Mouse (Mus musculus) ES-Bruce4 (cell line): ENCODE measurements at regions not wholly inside any gene's neighbourhood (a gene's known extent, or its start where the extent isn't known, plus 50 kb on each side); places are given as distances from the start of the nearest gene placed in this dataset.

Source experiments
- H3K27ac ChIP-seq: 2 replicates; pipeline ENCODE4 v1.5.1; 2012; ENCODE audit warnings: low read length, inconsistent platforms; ENCODE audit not compliant: insufficient read depth
- H3K27me3 ChIP-seq: 2 replicates; pipeline ENCODE4 v1.6.1; 2012; ENCODE audit warnings: mild to moderate bottlenecking, low read length, inconsistent platforms; ENCODE audit not compliant: control insufficient read depth, poor library complexity, insufficient read depth, severe bottlenecking
- H3K36me3 ChIP-seq: 2 replicates; pipeline ENCODE4 v1.6.1; 2012; ENCODE audit warnings: inconsistent platforms, mild to moderate bottlenecking, low read length, moderate library complexity; ENCODE audit not compliant: control insufficient read depth, poor library complexity, insufficient read depth, severe bottlenecking
- H3K4me1 ChIP-seq: one replicate; pipeline ENCODE4 v1.8.1; 2011; ENCODE audit warnings: low read length; ENCODE audit not compliant: control insufficient read depth, insufficient read depth
- H3K4me3 ChIP-seq: 2 replicates; pipeline ENCODE4 v1.5.1; 2011; ENCODE audit warnings: low read depth, mild to moderate bottlenecking, low read length
- H3K9ac ChIP-seq: 2 replicates; pipeline ENCODE4 v1.6.1; 2012; ENCODE audit warnings: low read depth, mild to moderate bottlenecking, inconsistent platforms; ENCODE audit not compliant: poor library complexity, severe bottlenecking
- H3K9me3 ChIP-seq: replicated peaks from 2 replicates; pipeline ENCODE4 v1.6.1; 2012; ENCODE audit warnings: mild to moderate bottlenecking, low read length, inconsistent platforms; ENCODE audit not compliant: control insufficient read depth, poor library complexity, insufficient read depth, severe bottlenecking
- CTCF ChIP-seq: IDR thresholded peaks from one replicate; pipeline ENCODE4 v1.8.1; 2011; ENCODE audit warnings: low read depth, low read length
- EP300 ChIP-seq: IDR thresholded peaks from 2 replicates; pipeline ENCODE4 v1.6.1; 2011; ENCODE audit warnings: low read depth, low read length; ENCODE audit not compliant: insufficient read depth
- POLR2A ChIP-seq: IDR thresholded peaks from one replicate; pipeline ENCODE4 v1.8.1; 2011; ENCODE audit warnings: low read length; ENCODE audit not compliant: insufficient read depth

DNA sequence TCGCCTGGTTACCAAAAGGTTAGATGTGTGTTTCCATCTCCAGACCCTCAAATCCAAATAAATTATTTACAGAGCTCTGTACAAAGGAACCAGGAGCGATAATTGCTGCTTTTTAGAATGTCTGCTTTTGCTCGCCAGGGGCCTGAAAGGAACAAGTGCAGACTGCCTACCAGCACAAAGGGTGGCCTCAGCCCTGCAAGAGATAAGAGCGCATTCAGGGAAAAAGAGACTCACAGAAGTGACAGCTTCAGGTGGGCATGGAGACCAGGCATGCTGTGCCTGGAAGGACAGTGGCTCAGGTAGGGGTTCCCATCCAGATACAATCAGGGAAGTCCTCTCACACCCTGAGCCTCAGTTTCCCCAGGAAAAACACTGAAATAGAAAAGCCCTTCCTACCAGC is 114.0 kb upstream of the D7Ertd443e start:
- Histone ChIP-seq H3K9me3 (no peaks in the 10 kb centered on the region), H3K4me1 (no peaks in the 10 kb centered on the region)
- TF ChIP-seq EP300 (no peak), POLR2A (no peak), CTCF (no peak)

DNA sequence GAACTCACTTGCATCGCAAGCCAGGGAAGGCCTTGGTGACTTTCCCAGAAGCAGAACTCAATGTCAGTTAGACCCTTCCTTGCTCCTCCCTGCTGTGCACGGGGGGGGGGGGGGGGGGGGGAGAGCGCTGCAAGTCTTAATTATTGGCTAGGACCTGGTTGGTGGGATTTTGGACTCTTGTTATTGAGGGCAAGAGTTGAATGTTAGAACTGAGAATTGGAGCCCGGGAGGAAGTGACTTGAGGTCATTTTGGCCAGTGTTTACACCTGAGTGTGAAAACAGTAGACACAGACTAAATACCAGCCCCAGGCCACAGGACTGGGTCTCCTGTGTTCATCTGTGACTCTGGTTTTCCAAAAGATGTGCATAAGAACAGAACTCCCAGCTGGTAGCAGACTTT is 114.7 kb upstream of the D7Ertd443e start:
- Histone ChIP-seq H3K36me3 (no peaks in the 10 kb centered on the region), H3K9ac (no peak overlapping the region), H3K4me1 (no peaks in the 10 kb centered on the region), H3K27ac (no peak overlapping the region), H3K4me3 (no peak overlapping the region), H3K9me3 (no peaks in the 10 kb centered on the region), H3K27me3 (no peaks in the 10 kb centered on the region)
- no peak for TF ChIP-seq POLR2A
- no peak for TF ChIP-seq CTCF
- TF ChIP-seq EP300, result no peak

More for the DNA sequence above, 114.0 kb upstream of the D7Ertd443e start:
- Histone ChIP-seq H3K27me3 (no peaks in the 10 kb centered on the region), H3K36me3 (no peaks in the 10 kb centered on the region), H3K27ac (no peak overlapping the region), H3K9ac (no peak overlapping the region), H3K4me3 (no peak overlapping the region)

DNA sequence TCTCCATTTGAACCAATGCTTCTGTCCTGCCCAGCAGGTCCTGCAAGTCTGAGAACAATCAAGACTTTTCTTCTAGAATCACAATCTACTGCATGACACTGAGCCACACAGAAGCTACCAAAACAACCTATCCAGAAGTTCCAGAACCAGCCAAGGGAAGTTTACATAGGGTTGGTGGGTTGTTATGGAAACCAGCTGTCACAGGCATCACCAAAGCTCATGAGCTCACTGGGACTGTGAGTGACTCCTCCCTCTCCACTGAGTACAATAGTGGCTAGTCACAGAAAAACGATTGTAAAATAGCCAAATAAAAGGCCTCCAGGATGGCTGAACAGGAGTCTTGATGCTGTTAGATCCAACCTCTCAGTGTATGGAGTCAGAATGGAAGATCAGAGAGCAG is 115.6 kb upstream of the D7Ertd443e start:
- Histone ChIP-seq H3K9me3 (no peaks in the 10 kb centered on the region), H3K9ac (no peak overlapping the region), H3K36me3 (no peaks in the 10 kb centered on the region), H3K27ac (no peak overlapping the region), H3K4me1 (no peaks in the 10 kb centered on the region), H3K27me3 (no peaks in the 10 kb centered on the region), H3K4me3 (no peak overlapping the region)
- TF ChIP-seq EP300 (no peak), POLR2A (no peak)

DNA sequence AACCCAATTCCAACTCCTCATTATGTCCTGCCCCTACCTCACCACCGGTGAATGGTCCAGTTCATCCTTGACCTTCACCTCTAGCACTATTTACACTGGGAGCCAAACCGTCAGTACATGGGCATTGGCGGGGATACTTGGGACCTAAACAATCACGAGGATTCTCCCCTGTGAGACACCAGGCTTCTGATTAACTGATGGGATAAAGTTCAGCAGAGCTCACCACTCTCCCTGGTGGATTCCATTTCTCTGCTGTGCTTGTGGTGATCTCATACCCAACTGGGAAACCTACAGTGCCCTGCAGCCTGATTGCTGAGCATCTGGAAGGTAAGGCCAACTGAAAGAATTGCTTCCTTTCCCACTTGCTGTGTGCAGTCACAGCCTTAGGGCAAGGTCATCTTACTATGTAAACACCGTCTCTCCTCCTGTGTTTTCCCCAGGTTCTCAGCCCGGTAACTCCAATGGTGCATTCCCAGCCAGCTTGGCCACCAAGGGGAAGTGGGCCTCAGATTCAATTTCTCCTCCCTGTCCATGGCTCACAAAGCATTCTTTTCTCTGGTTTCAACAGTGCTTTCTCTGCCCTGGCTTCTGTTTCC is 125.0 kb upstream of the D7Ertd443e start:
- Histone ChIP-seq H3K9ac (no peak overlapping the region), H3K4me1 (no peaks in the 10 kb centered on the region), H3K36me3 (no peaks in the 10 kb centered on the region), H3K27me3 (no peaks in the 10 kb centered on the region), H3K4me3 (no peak overlapping the region), H3K9me3 (no peaks in the 10 kb centered on the region), H3K27ac (no peak overlapping the region)
- TF ChIP-seq CTCF, result no peak
- no peak for TF ChIP-seq POLR2A
- no peak for TF ChIP-seq EP300

DNA sequence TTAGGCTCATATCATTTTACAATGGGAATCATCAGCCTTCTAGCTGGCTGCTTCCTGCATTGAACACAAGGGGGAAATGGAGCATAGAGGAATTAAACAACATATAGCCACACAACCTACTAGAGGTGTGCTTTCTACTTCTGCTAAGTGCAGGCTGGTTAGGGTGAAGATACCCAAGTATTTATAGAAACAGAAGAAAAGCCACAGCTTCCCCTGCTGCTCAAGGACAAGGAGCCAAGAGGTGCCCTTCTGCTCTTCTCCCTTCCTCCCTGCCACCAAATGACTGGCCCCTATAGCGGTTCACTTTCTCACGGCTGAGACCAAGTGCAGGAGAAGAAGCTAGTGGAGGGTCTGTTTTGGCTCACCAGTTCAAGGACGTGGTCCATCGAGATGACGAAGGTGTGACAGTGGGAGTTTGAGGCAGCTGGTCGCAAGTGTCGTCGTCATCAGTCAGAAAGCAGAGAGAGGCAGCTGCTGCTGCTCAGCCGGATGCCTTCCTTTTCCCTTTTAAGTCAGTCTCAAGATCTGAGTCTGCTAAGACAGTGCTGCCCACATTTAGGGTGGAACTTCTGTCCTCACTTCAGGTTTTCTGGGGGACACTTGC is 134.0 kb upstream of the D7Ertd443e start:
- Histone ChIP-seq H3K4me3 (no peak overlapping the region), H3K4me1 (no peaks in the 10 kb centered on the region), H3K36me3 (no peaks in the 10 kb centered on the region), H3K9ac (no peak overlapping the region), H3K27ac (no peak overlapping the region), H3K27me3 (no peaks in the 10 kb centered on the region), H3K9me3 (no peaks in the 10 kb centered on the region)
- TF ChIP-seq EP300, result no peak
- no peak for TF ChIP-seq POLR2A
- no peak for TF ChIP-seq CTCF

DNA sequence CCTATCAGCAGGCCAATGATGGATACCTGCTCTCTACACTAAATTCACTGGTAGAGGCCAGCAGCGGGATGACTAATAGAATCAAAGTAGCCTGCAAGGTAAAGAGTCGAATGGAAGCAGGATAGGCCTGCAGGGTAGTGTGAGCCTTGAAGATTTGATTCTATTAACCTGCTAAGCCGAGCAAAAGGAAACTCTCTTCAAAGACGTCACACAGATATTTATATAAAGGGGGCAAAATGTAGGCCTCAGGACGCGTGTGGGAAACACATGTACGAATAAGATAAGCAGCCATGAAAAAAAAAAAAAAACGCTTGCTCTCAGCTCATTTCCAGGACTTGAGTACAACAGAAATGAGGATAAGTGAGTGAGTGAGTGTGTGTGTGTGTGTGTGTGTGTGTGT is 138.4 kb upstream of the D7Ertd443e start:
- no peak overlapping the region for H3K4me3 ChIP-seq
- H3K9me3 ChIP-seq, result no peaks in the 10 kb centered on the region
- no peaks in the 10 kb centered on the region for H3K27me3 ChIP-seq
- no peak overlapping the region for H3K9ac ChIP-seq
- no peak overlapping the region for H3K27ac ChIP-seq
- no peaks in the 10 kb centered on the region for H3K4me1 ChIP-seq
- TF ChIP-seq POLR2A, result no peak
- no peak for TF ChIP-seq EP300
- no peak for TF ChIP-seq CTCF
- no peaks in the 10 kb centered on the region for H3K36me3 ChIP-seq
